Mouse (Mus musculus): Measurements from ENCODE around the gene Cphx1. TPM values are rescaled to one million over a fixed set of nuclear protein-coding genes. Genes with fewer than 3 reads are reported as not detected.

The Cphx1 gene
- polyA plus RNA-seq (2012; rRNA removed), result 0.88 and 1.0 TPM in 2 replicates

GRCm38 (mm10) chr14:25938004-25938403 is at the start of gene Cphx1:
Cphx1 (plus strand) TSS chr14:25938304.

GRCm38 (mm10) chr14:25903000-25903399 is 35.1 kb upstream of the Cphx1 start, which contains the start of gene Plac9a:
Plac9a (minus strand) TSS chr14:25903100.

GRCm38 (mm10) chr14:25927562-25927881 is 10.6 kb upstream of the Cphx1 start, which contains the start of gene Tmem254a:
Tmem254a (minus strand) TSS chr14:25927672.

GRCm38 (mm10) chr14:25978371-25979241 is 40.5 kb downstream of the Cphx1 start, which contains the start of gene Duxbl1:
Duxbl1 (plus strand) TSS chr14:25978577.

Other genes starting within 250 kb of the Cphx1 start
- gene Ppif, start 244.2 kb upstream of the Cphx1 start, polyA plus RNA-seq (2012; rRNA removed), result 281 and 292 TPM in 2 replicates
- 25.6 and 26.5 TPM in 2 replicates for gene Zcchc24, start 169.3 kb upstream of the Cphx1 start, polyA plus RNA-seq (2012; rRNA removed)
- 339 and 371 TPM in 2 replicates for gene Anxa11, start 96.1 kb upstream of the Cphx1 start, polyA plus RNA-seq (2012; rRNA removed)
- 3.7 TPM in 2 replicates for gene Plac9a, start 35.2 kb upstream of the Cphx1 start, polyA plus RNA-seq (2012; rRNA removed)
- 33.8 and 40.2 TPM in 2 replicates for gene Tmem254a, start 10.6 kb upstream of the Cphx1 start, polyA plus RNA-seq (2012; rRNA removed)
- gene Duxbl1, start 40.3 kb downstream of the Cphx1 start, polyA plus RNA-seq (2012; rRNA removed), result 0.42 TPM in 1 of 2 replicates, not detected in the other
- 262 and 350 TPM in 2 replicates for gene Gm9780, start 104.4 kb downstream of the Cphx1 start, polyA plus RNA-seq (2012; rRNA removed)
- 59.4 and 117 TPM in 2 replicates for gene Tmem254c, start 129.1 kb downstream of the Cphx1 start, polyA plus RNA-seq (2012; rRNA removed)
- gene Cphx2, start 143.2 kb downstream of the Cphx1 start, polyA plus RNA-seq (2012; rRNA removed), result not detected in 2 replicates
- not detected in 2 replicates for gene Cphx3, start 144.0 kb downstream of the Cphx1 start, polyA plus RNA-seq (2012; rRNA removed)
- gene Duxbl2, start 180.0 kb downstream of the Cphx1 start, polyA plus RNA-seq (2012; rRNA removed), result 0.10 and 0.51 TPM in 2 replicates
- gene Plac9b, start 244.2 kb downstream of the Cphx1 start, polyA plus RNA-seq (2012; rRNA removed), result 39.2 and 41.2 TPM in 2 replicates